Mouse (Mus musculus) v-Abl transformed pro-B cells (cell line): ENCODE data around the gene Plagl2.

ENCODE experiments used
- in situ Hi-C, 2 experiments: fragments of 400-800 bp; cut with MboI; formaldehyde crosslinking; loops; one replicate each; pipeline ENCODE4 v1.15.1; 2025; ENCODE audit not compliant: unreplicated experiment in 2 of 2

The Plagl2 gene

DNA sequence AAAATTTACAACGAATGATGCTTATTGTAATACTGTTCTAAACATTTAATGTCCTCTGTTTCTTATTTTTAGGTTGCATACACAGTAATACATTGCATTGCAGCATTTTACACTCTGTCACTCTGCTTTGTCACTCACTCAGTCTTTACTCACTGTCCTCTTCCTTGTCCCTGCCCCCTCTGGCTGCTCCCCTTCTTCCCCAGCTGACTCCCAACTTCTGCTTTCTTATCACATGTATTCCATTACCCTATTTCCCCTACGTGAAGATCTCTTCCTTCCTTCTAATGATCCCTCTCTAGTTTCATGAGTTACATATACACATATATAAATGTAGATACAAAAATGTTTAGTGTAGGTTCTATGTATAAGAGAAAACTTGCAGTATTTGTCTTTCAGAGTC is 42.1 kb downstream of the Plagl2 start:
- in situ Hi-C loops, result no loop called here

DNA sequence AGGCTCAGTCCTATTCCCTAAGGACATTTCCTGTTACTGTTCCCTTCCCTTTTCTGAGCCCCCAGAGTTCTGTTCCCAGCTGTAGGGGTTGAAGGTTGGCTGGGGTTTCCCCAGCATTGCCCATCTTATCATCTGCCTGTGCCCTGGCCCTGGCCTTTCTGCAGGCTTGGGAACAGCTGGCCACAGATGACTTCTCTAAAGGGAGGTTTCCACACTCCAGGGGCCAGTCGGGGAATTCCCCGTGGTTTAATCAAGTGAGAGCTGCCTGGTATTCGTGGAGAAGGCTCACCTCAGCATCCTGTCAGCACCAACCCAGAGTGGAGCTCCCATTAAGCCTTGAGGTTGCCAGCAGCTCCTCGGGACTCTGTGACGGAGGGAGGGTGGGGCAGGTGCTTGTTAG is 42.7 kb downstream of the Plagl2 start:
- in situ Hi-C loops, result no loop called here

DNA sequence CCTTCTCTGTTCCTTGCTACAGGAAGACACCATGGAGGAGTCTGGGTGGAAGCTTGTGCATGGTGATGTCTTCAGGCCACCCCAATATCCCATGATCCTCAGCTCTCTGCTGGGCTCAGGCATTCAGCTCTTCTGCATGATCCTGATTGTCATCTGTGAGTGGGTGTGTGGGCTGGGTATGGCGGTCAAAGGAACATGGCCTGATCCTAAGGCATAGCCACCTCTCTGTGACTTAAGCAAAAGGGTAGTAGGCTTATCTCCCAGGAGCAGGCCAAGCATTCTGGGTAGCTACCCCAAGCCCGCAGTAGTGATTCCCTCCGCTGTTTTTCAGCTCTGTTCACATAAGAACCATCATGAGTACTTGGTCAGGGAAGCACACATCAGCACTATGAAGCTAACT is 47.0 kb downstream of the Plagl2 start:
- in situ Hi-C loops, result no loop called here

DNA sequence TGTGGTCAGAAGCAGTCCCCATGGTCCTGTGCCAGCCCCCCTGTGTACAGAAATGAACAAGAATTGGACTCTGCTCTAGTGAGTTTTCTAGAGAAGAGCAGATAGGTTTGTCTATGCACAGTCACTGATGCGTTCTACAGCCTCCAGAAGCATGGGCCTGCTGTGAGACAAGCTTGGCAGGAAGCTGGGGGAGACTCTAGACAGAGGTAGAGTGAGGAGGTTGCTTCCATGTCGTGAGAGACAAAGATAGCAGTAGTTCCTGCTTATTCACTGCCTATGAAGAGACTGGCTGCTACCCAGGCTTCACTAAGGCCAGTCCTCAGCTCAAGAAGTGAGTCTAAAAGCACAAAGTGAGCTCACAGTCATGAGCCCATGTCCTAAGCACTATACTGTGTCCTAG is 50.0 kb downstream of the Plagl2 start:
- in situ Hi-C loops, result no loop called here

DNA sequence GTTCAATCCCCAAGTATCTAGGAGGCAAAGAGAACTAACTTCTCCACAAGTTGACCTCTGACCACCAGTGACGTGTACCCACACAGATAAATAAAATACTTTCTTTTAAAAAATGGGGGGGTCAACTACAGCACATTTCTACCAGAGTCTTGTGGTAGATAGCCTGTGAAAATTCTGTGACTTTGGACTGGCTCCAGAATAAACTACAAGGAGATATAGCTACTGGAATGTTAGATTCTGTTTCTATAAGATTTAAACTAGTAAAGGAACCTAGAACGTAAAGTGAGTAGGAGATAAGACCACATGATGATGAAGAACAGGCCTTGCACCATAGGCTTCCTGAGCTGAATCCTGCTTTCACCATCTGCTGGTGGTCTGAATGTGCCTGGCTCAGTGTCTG is 53.4 kb downstream of the Plagl2 start:
- in situ Hi-C loops, result no loop called here

DNA sequence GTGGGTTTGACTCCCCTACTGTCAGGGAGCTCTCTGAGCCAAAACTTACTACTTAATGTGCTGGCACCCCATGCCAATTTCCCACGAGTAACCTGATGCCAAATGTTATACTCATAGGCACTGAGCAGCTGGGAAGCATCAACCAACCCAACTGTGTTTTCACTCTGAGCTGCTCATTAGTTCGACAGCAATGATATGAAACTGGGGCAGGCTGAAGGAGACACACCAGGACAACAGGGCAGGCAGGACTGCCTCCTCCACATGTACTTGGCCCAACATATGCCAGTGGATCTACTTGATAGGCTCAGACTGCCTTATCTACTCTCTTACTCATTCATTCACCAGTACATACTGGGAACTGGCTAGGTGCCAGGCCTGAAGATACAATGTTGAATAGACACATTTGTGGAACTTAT is 55.0 kb downstream of the Plagl2 start:
- in situ Hi-C loops, result no loop called here

DNA sequence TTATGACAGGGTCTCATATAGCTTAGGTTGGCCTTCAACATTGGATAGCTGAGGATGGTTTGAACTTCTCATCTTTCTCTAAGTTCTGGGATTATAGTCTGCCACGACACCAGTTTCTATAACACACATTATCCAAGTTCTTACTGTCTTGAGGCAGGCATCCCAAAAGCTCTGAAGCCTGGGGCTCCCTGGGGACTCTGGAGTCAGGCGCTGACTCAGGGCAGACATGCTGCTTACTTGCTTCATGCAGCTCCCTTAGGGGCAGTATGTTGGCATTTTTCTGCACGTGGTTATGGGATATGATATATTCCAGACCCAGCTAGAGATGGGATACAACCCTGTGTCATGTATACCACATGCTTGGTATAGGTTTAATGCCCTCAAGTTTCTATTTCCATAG is 61.3 kb downstream of the Plagl2 start:
- in situ Hi-C loops, result no loop called here

DNA sequence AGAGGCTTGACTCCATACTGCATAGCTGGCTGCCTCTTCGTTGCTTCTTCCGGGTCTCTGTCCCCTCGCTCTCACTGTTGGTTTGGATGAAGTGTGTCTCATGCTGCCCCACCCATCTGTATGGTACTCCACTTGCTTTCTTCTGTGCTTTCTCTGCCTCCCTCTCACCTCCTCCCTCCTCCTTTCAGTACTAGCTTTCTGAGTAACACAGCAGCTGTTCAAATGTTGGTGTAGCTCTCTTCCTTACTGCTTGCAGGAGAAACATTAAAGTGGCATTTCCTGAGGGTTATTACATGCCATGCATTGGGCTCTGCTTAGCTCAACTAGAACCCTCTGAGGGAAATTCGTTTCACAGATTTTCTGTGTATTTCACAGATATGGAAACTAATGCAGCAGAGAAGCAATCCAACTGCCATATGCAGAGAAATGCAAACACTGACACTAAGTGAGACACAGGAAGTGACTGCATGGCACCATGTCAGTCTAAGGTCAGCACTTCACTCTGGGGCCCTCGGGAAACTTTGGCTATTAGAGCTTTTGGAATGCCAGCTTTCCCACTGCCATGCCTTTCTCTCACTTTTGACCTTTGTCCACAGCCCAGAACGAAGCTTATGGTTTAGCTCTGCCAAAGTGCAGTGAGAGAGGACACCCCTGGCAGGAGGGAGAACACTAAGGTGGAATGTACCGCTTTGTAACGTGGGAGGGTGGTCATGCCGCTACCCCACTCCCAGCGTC is 61.9 kb downstream of the Plagl2 start:
- in situ Hi-C loops, result no loop called here
